Mouse (Mus musculus) hindbrain, embryonic 11.5 days (tissue): Measurements from ENCODE around the gene Fam205a1. TPM values are rescaled to one million over a fixed set of nuclear protein-coding genes. Genes with fewer than 3 reads are reported as not detected.
"Not testable (repeated sequence)": the region's sequence is repeated elsewhere in the genome, so short reads cannot be mapped to it uniquely, and the experiment has no call there.

Experiments used
- ATAC-seq: fragments of 200-750 bp; cut with Nextera tagmentation; 2 replicates; pipeline ENCODE4 v1.8.0; 2017; ENCODE audit warnings: mild to moderate bottlenecking, moderate TSS enrichment, moderate library complexity; ENCODE audit not compliant: low FRiP score
- DNase-seq: peaks from one replicate; pipeline ENCODE4 v3.0.0-alpha.2; 2015; ENCODE audit warnings: low spot score
- H3K27ac ChIP-seq: fragments of 300-500 bp; sonication (generic); 2 replicates; pipeline ENCODE4 v1.5.1; 2014; ENCODE audit warnings: mild to moderate bottlenecking, low read depth, low read length
- H3K27me3 ChIP-seq: fragments of 300-500 bp; sonication (generic); 2 replicates; pipeline ENCODE4 v1.6.1; 2014; ENCODE audit warnings: mild to moderate bottlenecking, low read length, moderate library complexity, mixed read lengths; ENCODE audit not compliant: control insufficient read depth, insufficient read depth
- H3K36me3 ChIP-seq: fragments of 300-500 bp; sonication (generic); 2 replicates; pipeline ENCODE4 v1.6.1; 2014; ENCODE audit warnings: mild to moderate bottlenecking, low read length, moderate library complexity, mixed read lengths; ENCODE audit not compliant: control insufficient read depth, insufficient read depth
- H3K4me1 ChIP-seq: fragments of 300-500 bp; sonication (generic); replicated peaks from 2 replicates; pipeline ENCODE4 v1.6.1; 2014; ENCODE audit warnings: low read length, mixed read lengths; ENCODE audit not compliant: control insufficient read depth, insufficient read depth
- H3K4me2 ChIP-seq: fragments of 300-500 bp; sonication (generic); replicated peaks from 2 replicates; pipeline ENCODE4 v1.6.1; 2014; ENCODE audit warnings: mild to moderate bottlenecking, low read depth, low read length
- H3K4me3 ChIP-seq: fragments of 300-500 bp; sonication (generic); 2 replicates; pipeline ENCODE4 v1.5.1; 2014; ENCODE audit warnings: low read depth, low read length
- H3K9ac ChIP-seq: fragments of 300-500 bp; sonication (generic); 2 replicates; pipeline ENCODE4 v1.6.1; 2014; ENCODE audit warnings: low read depth, low read length
- H3K9me3 ChIP-seq: fragments of 300-500 bp; sonication (generic); 2 replicates; pipeline ENCODE4 v1.6.1; 2016; ENCODE audit warnings: low read length; ENCODE audit not compliant: control insufficient read depth
- WGBS: fragments of 180-500 bp; shearing (Covaris S2); extraction: QIAGEN DNeasy Blood & Tissue Kit; methylation state at CpG from one replicate; pipeline ENCODE4 v1.1.7; 2014; 5-methylcytosine and 5-hydroxymethylcytosine counted together
- polyA plus RNA-seq: library from polyadenylated mRNA; unstranded; fragments of >200 nt; fragmentation: Nextera tagmentation; extraction: Ambion mirVana; gene quantifications from 2 replicates; pipeline ENCODE4 v1.2.1, GENCODE M21; 2014

Gene Fam205a1
- polyA plus RNA-seq: 0.06 TPM in 1 of 2 replicates, not detected in the other

DNA sequence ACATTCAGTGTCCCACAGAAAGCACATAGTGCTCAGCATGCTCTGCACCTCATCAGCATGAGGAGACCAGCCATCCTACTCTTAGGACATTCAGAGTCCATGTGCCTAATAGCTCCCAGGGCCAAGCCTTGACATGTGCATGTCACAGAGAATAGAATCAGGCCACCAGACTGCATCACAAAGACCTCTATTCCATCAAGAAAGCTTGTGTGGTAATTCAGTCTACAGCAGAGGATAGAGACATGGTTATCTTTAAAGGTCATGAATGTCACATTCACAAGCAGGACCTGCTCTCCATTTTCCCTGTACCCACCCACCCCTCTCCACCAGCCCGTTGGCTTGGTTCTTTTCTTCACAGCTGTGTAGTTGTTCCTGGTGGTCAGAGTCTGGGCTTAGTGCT, at the start of gene Fam205a1:
Fam205a1 (minus strand) TSS at position 101 of the 400 bp plus-strand sequence.
- WGBS: no CpG with 5 or more reads among the region's 1 CpGs
- not testable (repeated sequence) for H3K4me3 ChIP-seq

DNA sequence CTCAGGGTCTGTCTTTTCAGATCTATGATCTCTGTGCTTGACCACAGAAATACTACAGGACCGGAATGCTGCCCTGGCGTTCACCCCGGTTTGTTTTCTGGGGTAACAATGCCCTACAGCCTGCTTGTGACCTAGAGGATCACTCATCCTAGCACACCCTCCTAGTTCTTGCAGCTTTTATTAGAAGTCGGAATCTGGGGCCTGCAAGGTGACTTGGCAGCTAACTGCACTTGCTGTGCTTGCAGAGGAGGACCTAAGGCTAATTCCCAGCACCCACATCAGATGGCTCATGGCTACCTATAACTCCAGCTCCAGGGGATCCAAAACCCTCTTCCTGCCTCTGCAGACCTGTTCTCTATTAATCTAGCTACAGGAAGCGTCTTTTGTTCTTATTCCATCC, 49.0 kb upstream of the Fam205a1 start:
- no peak for DNase-seq
- Histone ChIP-seq H3K27me3 (no peaks in the 10 kb centered on the region), H3K4me2 (no peak overlapping the region), H3K27ac (no peak overlapping the region), H3K9ac (no peak overlapping the region), H3K4me3 (no peak overlapping the region), H3K36me3 (no peaks in the 10 kb centered on the region), H3K9me3 (no peaks in the 10 kb centered on the region), H3K4me1 (no peaks in the 10 kb centered on the region)
- no peak for ATAC-seq
- 94% methylated on average over 5 of the region's 5 CpGs for WGBS

More for the DNA sequence above, at the start of gene Fam205a1:
- H3K4me2 ChIP-seq, ATAC-seq, H3K4me1 ChIP-seq, H3K27ac ChIP-seq, H3K36me3 ChIP-seq, H3K9ac ChIP-seq, H3K9me3 ChIP-seq, DNase-seq, H3K27me3 ChIP-seq: not testable (repeated sequence)

DNA sequence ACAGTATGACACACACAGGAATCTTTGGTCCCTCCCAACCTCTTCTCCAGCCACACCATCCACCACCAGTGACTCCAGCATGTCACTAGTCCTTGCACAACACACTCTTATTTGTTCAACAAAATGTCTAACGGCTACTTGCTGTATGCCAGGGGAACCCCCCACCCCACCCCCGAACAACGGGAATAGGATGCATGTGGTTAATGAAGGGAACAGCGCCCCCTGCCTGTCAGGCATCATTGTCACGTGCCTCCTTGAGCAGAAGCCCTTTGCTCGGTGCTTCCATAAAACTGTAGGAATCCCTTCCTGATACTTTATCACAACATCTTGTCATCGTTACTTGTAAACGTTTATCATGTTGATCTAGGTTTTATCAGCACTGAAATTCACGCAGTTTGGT, 48.5 kb upstream of the Fam205a1 start:
- H3K9me3 ChIP-seq: no peaks in the 10 kb centered on the region
- WGBS: 63% methylated on average over 9 of the region's 9 CpGs
- H3K4me3 ChIP-seq: no peak overlapping the region

DNA sequence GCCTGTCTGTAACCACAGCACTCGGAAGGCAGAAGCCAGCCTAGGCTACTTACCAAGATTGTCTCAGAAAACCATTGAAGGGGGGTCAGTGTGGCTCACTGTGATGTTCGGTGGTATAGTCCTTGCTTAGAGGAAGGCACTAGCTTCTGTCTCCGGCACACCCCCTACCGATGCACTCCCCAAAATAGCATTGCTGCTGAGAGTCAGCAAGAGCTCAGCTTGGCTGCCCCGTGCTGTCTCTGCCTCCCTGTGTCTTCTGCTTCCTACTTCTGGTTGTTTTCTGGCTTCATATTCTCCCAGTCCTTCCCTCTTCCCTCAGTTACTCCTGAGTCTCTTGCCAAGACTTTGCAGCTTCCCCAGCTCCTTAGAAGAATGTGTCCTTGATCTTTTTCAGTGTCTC, 47.2 kb upstream of the Fam205a1 start:
- WGBS: 69% methylated on average over 5 of the region's 5 CpGs
- ATAC-seq (no peak), DNase-seq (no peak)
- Histone ChIP-seq H3K9me3 (no peaks in the 10 kb centered on the region), H3K4me3 (no peak overlapping the region), H3K27me3 (no peaks in the 10 kb centered on the region), H3K9ac (no peak overlapping the region), H3K27ac (no peak overlapping the region), H3K36me3 (no peaks in the 10 kb centered on the region), H3K4me1 (no peaks in the 10 kb centered on the region), H3K4me2 (no peak overlapping the region)

More for the DNA sequence above, 48.5 kb upstream of the Fam205a1 start:
- DNase-seq: peak; percentile 42
- no peak overlapping the region for H3K27ac ChIP-seq
- H3K9ac ChIP-seq: no peak overlapping the region
- H3K27me3 ChIP-seq: no peaks in the 10 kb centered on the region
- no peak overlapping the region for H3K4me2 ChIP-seq
- H3K4me1 ChIP-seq: no peaks in the 10 kb centered on the region
- no peak for ATAC-seq
- H3K36me3 ChIP-seq: no peaks in the 10 kb centered on the region

DNA sequence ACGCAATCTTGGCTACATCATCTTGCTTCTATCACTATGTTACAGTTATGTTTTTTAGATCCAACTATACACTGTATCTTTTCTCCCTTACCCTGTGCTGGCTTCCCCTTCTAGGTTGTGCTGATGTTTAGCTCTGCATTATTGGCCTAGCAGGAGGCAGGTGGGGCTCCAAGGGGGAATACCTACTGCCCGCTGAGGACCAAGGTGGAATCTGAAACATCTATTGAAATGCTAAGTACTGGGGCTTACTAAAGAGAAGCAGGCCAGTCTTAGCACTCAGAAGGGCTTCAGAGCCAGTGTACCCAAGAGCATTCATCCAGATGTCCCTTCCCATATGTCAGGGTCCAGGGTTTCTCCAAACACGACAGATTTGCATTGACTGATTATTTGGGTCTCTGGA, 45.2 kb upstream of the Fam205a1 start:
- 37% methylated on average over 3 of the region's 3 CpGs for WGBS
- DNase-seq: no peak
- no peak overlapping the region for H3K4me2 ChIP-seq

DNA sequence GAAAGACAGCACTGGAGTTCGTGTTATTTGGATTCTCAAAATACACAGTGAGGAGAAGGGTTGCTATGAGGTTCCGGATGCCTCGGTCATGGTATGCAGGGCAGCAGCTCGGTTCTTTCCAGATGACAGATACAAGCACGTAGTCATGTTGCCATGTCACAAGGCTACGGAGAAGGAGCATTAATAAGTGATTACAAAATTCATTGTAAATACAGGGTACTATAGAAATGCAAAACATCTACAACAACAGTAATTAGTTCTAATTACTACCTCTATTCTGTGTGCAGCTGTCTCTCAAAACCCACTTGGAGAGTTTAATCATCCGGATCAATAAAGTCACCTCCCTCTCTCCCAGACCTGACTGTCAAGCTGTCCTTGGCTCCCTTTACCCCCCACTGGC, 41.4 kb upstream of the Fam205a1 start:
- no peak for DNase-seq
- ATAC-seq: no peak
- 50% methylated on average over 7 of the region's 7 CpGs for WGBS
- no peak overlapping the region for H3K4me3 ChIP-seq
- no peak overlapping the region for H3K4me2 ChIP-seq
- H3K9ac ChIP-seq: no peak overlapping the region
- no peaks in the 10 kb centered on the region for H3K9me3 ChIP-seq
- H3K36me3 ChIP-seq: no peaks in the 10 kb centered on the region
- no peak overlapping the region for H3K27ac ChIP-seq
- H3K27me3 ChIP-seq: no peaks in the 10 kb centered on the region
- no peaks in the 10 kb centered on the region for H3K4me1 ChIP-seq

More for the DNA sequence above, 45.2 kb upstream of the Fam205a1 start:
- Histone ChIP-seq H3K27me3 (no peaks in the 10 kb centered on the region), H3K9me3 (no peaks in the 10 kb centered on the region), H3K4me3 (no peak overlapping the region), H3K36me3 (no peaks in the 10 kb centered on the region), H3K9ac (no peak overlapping the region), H3K27ac (no peak overlapping the region), H3K4me1 (no peaks in the 10 kb centered on the region)
- no peak for ATAC-seq

DNA sequence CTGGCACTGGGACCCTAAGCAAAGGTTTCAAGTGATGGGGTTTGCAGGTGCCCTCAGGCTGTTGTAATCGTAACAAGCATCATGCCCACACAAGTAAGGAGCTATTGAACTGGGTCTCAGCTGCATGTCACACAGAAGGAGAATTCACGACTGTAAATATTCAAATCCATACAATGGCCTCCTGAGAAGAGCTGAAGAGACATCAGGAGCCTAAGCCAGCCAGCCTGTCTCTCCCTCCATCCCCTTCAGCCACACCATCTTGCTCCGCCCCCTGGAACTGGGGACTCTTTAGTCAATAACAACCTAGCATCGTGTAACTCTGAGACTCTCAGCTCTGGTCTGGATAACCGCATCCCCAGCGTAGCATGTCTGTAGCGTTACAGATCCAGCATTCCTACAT, 37.5 kb upstream of the Fam205a1 start:
- Histone ChIP-seq H3K27me3 (no peaks in the 10 kb centered on the region), H3K4me2 (no peak overlapping the region), H3K4me1 (no peaks in the 10 kb centered on the region), H3K4me3 (no peak overlapping the region), H3K27ac (no peak overlapping the region), H3K9ac (no peak overlapping the region), H3K9me3 (no peaks in the 10 kb centered on the region), H3K36me3 (no peaks in the 10 kb centered on the region)
- WGBS: 69% methylated on average over 7 of the region's 7 CpGs
- DNase-seq (no peak), ATAC-seq (no peak)

DNA sequence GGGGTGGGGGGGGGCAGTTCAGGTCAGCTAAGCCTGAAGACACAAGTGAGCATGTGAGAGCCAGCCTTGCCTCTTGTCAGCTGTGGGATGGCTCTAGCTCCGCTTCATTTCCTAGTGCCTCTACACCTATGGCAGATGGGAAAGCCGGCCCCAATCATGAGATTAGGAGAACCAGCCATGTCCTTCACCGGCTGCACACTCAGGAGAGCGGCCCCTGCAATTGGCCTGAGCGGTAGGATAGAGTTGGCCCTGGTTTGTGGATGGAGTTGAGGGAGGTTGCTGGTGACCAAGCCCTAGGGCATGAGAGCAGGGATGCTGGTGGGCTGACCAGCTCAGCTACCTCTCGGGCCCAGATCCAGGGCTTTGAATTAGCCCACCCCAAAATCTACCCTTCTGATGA, 35.1 kb upstream of the Fam205a1 start:
- Histone ChIP-seq H3K27ac (no peak overlapping the region), H3K36me3 (no peaks in the 10 kb centered on the region), H3K4me3 (no peak overlapping the region), H3K4me2 (no peak overlapping the region), H3K4me1 (no peaks in the 10 kb centered on the region), H3K9ac (no peak overlapping the region), H3K9me3 (no peaks in the 10 kb centered on the region), H3K27me3 (no peaks in the 10 kb centered on the region)
- ATAC-seq (no peak), DNase-seq (no peak)
- 94% methylated on average over 6 of the region's 6 CpGs for WGBS

DNA sequence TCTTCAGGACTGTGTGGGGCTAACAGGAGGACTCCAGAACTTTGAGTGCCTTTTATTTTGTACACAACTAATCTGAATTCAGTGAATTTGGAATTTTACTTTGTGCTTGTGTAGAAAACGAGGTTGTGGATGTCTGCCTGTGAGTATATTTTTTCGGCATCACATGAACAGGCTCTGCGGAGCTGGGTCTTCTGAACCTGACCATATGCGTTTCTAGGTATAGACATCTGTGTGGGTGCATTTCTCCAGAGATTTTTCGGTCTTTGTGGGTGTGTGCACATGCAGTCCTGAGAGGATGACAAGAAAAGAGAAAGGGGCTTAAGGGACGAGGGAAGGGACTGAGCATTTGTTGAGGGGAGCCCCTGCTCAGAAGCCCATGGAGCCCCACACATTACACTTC, 33.2 kb upstream of the Fam205a1 start:
- DNase-seq (no peak), ATAC-seq (no peak)
- WGBS: 89% methylated on average over 6 of the region's 6 CpGs
- no peaks in the 10 kb centered on the region for H3K9me3 ChIP-seq
- no peak overlapping the region for H3K4me2 ChIP-seq
- no peak overlapping the region for H3K4me3 ChIP-seq
- no peak overlapping the region for H3K9ac ChIP-seq
- no peak overlapping the region for H3K27ac ChIP-seq
- no peaks in the 10 kb centered on the region for H3K4me1 ChIP-seq
- no peaks in the 10 kb centered on the region for H3K36me3 ChIP-seq
- H3K27me3 ChIP-seq: no peaks in the 10 kb centered on the region
